Mouse (Mus musculus) hindbrain, embryonic 16.5 days (tissue): ENCODE results near the gene Crip1. TPM values are rescaled to one million over a fixed set of nuclear protein-coding genes. Genes with fewer than 3 reads are reported as not detected.

Experiments used
- ATAC-seq: fragments of 200-750 bp; cut with Nextera tagmentation; 2 replicates; pipeline ENCODE4 v1.8.0; 2017; ENCODE audit warnings: moderate TSS enrichment, moderate library complexity
- H3K27ac ChIP-seq: fragments of 300-500 bp; sonication (generic); 2 replicates; pipeline ENCODE4 v1.5.1; 2014; ENCODE audit warnings: low read depth, mild to moderate bottlenecking, control low read depth, low read length, moderate library complexity
- H3K27me3 ChIP-seq: fragments of 300-500 bp; sonication (generic); replicated peaks from 2 replicates; pipeline ENCODE4 v1.6.1; 2014; ENCODE audit warnings: low read length; ENCODE audit not compliant: control insufficient read depth, insufficient read depth
- H3K36me3 ChIP-seq: fragments of 300-500 bp; sonication (generic); 2 replicates; pipeline ENCODE4 v1.6.1; 2014; ENCODE audit warnings: mild to moderate bottlenecking, low read length, moderate library complexity, mixed read lengths; ENCODE audit not compliant: control insufficient read depth, insufficient read depth
- H3K4me1 ChIP-seq: fragments of 300-500 bp; sonication (generic); 2 replicates; pipeline ENCODE4 v1.6.1; 2014; ENCODE audit warnings: low read depth, low read length; ENCODE audit not compliant: control insufficient read depth, insufficient read depth
- H3K4me2 ChIP-seq: fragments of 300-500 bp; sonication (generic); 2 replicates; pipeline ENCODE4 v1.6.1; 2014; ENCODE audit warnings: mild to moderate bottlenecking, low read length, control low read depth, moderate library complexity
- H3K4me3 ChIP-seq: fragments of 300-500 bp; sonication (generic); 2 replicates; pipeline ENCODE4 v1.5.1; 2014; ENCODE audit warnings: mild to moderate bottlenecking, low read length, control low read depth, moderate library complexity
- H3K9ac ChIP-seq: fragments of 300-500 bp; sonication (generic); 2 replicates; pipeline ENCODE4 v1.6.1; 2014; ENCODE audit warnings: low read depth, mild to moderate bottlenecking, control low read depth, low read length, moderate library complexity
- H3K9me3 ChIP-seq: fragments of 300-500 bp; sonication (generic); 2 replicates; pipeline ENCODE4 v1.6.1; 2014; ENCODE audit warnings: mild to moderate bottlenecking, low read length, moderate library complexity; ENCODE audit not compliant: control insufficient read depth
- WGBS: fragments of 180-500 bp; shearing (Covaris S2); extraction: QIAGEN DNeasy Blood & Tissue Kit; methylation state at CpG from one replicate; pipeline ENCODE4 v1.1.7; 2014; 5-methylcytosine and 5-hydroxymethylcytosine counted together
- polyA plus RNA-seq: library from polyadenylated mRNA; unstranded; fragments of >200 nt; fragmentation: Nextera tagmentation; extraction: Ambion mirVana; gene quantifications from 2 replicates; pipeline ENCODE4 v1.2.1, GENCODE M21; 2015

Gene Crip1
- polyA plus RNA-seq, 1 experiment from 2014 or later: 29.8 TPM

GRCm38 (mm10) chr12:113157002-113157401 is 10.9 kb downstream of the Crip1 start:
- H3K27me3 ChIP-seq: peaks cover 7% of the 10 kb centered on the region
- peaks cover 18% of the 10 kb centered on the region for H3K4me1 ChIP-seq
- 31% methylated on average over 8 of the region's 8 CpGs for WGBS
- peak overlapping the region; percentile 93 for H3K4me2 ChIP-seq
- peak overlapping the region; percentile 74 for H3K4me3 ChIP-seq
- H3K27ac ChIP-seq: no peak overlapping the region
- ATAC-seq: no peak
- no peaks in the 10 kb centered on the region for H3K9me3 ChIP-seq
- H3K36me3 ChIP-seq: no peaks in the 10 kb centered on the region
- peak overlapping the region; percentile 67; the same call in 1 of the 2 replicates for H3K9ac ChIP-seq

GRCm38 (mm10) chr12:113157521-113157920 is 11.4 kb downstream of the Crip1 start:
- Histone ChIP-seq H3K4me2 (no peak overlapping the region; the same call in 1 of the 2 replicates), H3K9ac (no peak overlapping the region), H3K36me3 (no peaks in the 10 kb centered on the region), H3K4me3 (no peak overlapping the region), H3K9me3 (no peaks in the 10 kb centered on the region), H3K27me3 (peaks cover 3% of the 10 kb centered on the region; the same call in 1 of the 2 replicates), H3K27ac (no peak overlapping the region), H3K4me1 (peaks cover 17% of the 10 kb centered on the region)
- no peak for ATAC-seq
- WGBS: 96% methylated on average over 8 of the region's 8 CpGs

- Histone ChIP-seq H3K36me3 (no peaks in the 10 kb centered on the region), H3K27me3 (0 out of 2 replicates have a peak, but pooled peaks cover 3% of the 10 kb centered on the region), H3K4me3 (no peak overlapping the region), H3K27ac (no peak overlapping the region), H3K9ac (no peak overlapping the region), H3K9me3 (no peaks in the 10 kb centered on the region), H3K4me2 (no peak overlapping the region), H3K4me1 (peaks cover 17% of the 10 kb centered on the region)
- WGBS: 95% methylated on average over 8 of the region's 8 CpGs
- ATAC-seq: no peak
Observed at GRCm38 (mm10) chr12:113157971-113158370, 11.9 kb downstream of the Crip1 start.

DNA sequence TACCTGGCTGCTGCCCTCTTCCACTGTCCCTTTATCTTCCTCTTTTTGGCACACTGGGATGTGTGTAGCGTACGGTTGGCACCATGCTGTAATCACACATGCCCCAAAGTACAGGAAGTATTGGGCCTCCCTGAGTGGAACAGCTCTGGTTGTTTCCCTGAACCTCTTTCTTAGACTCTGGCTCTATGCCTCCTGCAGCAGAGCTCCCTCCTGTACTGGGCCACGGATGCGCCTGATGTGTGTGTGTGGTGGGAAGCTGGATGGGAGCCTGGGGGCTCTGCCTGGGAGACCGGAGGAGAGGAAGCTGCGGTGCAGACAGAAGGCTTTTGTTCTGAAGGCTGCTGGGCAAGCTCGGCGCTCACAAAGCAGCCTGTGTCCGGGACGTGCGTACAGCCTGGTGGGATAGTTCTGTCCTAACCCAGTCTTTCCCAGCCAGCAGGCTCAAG is 17.5 kb downstream of the Crip1 start:
- peak; percentile 92 for ATAC-seq
- no peaks in the 10 kb centered on the region for H3K27me3 ChIP-seq
- H3K4me2 ChIP-seq: no peak overlapping the region
- 48% methylated on average over 11 of the region's 11 CpGs for WGBS
- H3K4me1 ChIP-seq: no peaks in the 10 kb centered on the region
- H3K9me3 ChIP-seq: no peaks in the 10 kb centered on the region
- H3K27ac ChIP-seq: peak overlapping the region; percentile 75
- no peak overlapping the region for H3K4me3 ChIP-seq
- no peak overlapping the region for H3K9ac ChIP-seq
- H3K36me3 ChIP-seq: no peaks in the 10 kb centered on the region

DNA sequence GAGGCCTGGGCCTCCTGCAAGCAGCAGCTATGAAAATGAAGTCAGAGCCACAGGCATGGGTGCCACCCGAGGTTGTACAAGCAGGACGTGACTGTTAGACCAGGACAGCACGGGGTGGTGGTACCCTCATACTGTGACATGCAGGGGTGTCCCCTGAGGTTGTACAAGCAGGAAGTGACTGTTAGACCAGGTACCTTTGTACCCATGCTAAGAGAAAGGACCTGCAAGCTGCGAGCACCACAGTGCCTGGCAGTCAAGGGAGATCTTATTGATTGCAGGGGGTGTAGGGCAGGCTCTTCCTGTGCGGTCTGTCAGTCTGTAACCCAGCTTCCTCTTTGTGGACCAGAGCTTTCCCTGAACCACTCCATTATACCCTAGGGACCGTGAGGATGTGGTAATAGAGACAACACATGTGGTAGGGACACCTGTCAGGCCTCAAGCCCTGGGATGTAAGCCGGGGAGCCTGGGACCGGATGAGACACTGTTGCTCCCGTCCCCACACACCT is 22.0 kb downstream of the Crip1 start:
- Histone ChIP-seq H3K36me3 (no peaks in the 10 kb centered on the region), H3K27ac (no peak overlapping the region), H3K9me3 (no peaks in the 10 kb centered on the region), H3K27me3 (no peaks in the 10 kb centered on the region), H3K9ac (no peak overlapping the region), H3K4me1 (no peaks in the 10 kb centered on the region), H3K4me3 (no peak overlapping the region), H3K4me2 (no peak overlapping the region)
- WGBS: 88% methylated on average over 9 of the region's 9 CpGs
- no peak for ATAC-seq

- Histone ChIP-seq H3K9ac (no peak overlapping the region), H3K4me2 (no peak overlapping the region), H3K27me3 (no peaks in the 10 kb centered on the region), H3K27ac (no peak overlapping the region), H3K4me1 (no peaks in the 10 kb centered on the region), H3K4me3 (no peak overlapping the region), H3K36me3 (no peaks in the 10 kb centered on the region), H3K9me3 (no peaks in the 10 kb centered on the region)
- ATAC-seq: no peak
- WGBS: 90% methylated on average over 18 of the region's 18 CpGs
Observed at GRCm38 (mm10) chr12:113176960-113177725, 31.0 kb downstream of the Crip1 start.

DNA sequence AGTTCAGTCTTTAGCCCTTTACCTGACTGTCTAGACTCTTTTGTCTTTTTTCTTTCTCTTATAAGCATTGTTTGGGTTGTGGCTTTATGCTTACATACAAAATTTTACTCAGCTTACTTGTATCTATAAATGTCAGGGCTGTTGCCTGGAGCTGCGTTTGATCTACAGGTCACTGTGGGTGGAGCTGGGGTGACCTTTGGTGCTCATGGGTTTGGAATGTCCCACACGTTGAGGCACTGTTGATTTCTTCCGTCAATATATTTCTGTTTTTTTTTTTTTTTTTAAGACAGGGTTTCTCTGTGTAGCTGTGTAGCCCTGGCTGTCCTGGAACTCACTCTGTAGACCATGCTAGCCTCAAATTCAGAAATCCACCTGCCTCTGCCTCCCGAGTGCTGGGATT is 34.9 kb downstream of the Crip1 start:
- Histone ChIP-seq H3K27me3 (no peaks in the 10 kb centered on the region), H3K4me2 (no peak overlapping the region), H3K9me3 (no peaks in the 10 kb centered on the region), H3K36me3 (no peaks in the 10 kb centered on the region), H3K4me3 (no peak overlapping the region), H3K4me1 (peaks cover 7% of the 10 kb centered on the region), H3K9ac (no peak overlapping the region), H3K27ac (no peak overlapping the region)
- no peak for ATAC-seq
- WGBS: 72% methylated on average over 4 of the region's 4 CpGs

GRCm38 (mm10) chr12:113184945-113185344 is 38.8 kb downstream of the Crip1 start:
- WGBS: 64% methylated on average over 5 of the region's 5 CpGs
- H3K4me1 ChIP-seq: peaks cover 26% of the 10 kb centered on the region
- H3K27ac ChIP-seq: peak overlapping the region; percentile 49; the same call in 1 of the 2 replicates
- peak overlapping the region; percentile 96 for H3K4me2 ChIP-seq
- peak overlapping the region; percentile 95 for H3K9ac ChIP-seq
- H3K36me3 ChIP-seq: peaks cover 16% of the 10 kb centered on the region
- peaks cover 4% of the 10 kb centered on the region for H3K9me3 ChIP-seq
- H3K4me3 ChIP-seq: no peak overlapping the region
- no peak for ATAC-seq
- no peaks in the 10 kb centered on the region for H3K27me3 ChIP-seq

DNA sequence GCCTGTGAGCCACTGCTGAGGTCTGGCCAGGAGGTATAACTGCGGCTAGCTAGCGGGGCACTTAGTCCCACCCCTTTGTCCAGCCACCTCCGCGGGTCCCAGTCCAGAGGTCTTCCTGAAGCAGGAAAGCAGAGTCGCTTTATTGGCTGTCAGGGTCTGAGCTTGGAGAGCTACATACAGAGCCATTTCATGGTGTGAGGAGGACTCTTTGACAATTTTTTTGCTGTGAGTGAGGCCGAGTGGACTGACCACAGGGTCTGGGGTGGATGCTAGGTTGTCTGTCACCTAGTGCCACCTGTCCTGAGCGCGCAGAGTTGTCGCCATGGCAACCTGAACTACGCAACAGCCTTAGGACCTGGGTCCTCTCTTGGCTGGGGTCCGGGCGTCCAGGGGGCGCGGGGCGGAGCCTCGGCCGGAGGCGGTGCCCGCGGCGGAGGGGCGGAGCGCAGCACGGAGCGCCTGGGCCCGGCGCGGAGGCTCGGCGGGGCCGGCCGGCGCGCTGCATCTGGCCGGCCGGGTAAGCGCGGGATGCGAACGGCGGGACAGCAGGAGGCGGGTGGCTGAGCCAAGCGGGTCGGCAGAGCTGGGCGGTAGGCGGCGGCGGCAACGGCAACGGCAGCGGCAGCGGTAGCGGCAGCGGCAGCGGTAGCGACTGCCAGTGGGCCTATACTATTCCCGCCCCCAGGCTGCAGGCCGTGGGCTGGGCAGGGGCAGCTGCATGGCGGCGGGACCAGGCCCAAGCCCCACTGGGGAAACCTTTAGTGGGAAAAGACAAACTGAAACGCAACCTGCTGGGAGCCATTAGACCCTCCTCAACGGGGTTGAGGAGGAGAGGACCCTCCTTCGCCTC is 39.6 kb downstream of the Crip1 start, which contains the start of gene Tmem121:
Gene Tmem121, plus strand, starts transcription at position 489 of the 850 bp plus-strand sequence.
- H3K27me3 ChIP-seq: no peaks in the 10 kb centered on the region
- peaks cover 26% of the 10 kb centered on the region for H3K4me1 ChIP-seq
- peak; percentile 59 for ATAC-seq
- WGBS: under 1% methylated on average over 63 of the region's 63 CpGs
- peaks cover 4% of the 10 kb centered on the region for H3K9me3 ChIP-seq
- peak within 1 kb of the TSS; percentile 95 for H3K9ac ChIP-seq
- peak within 1 kb of the TSS; percentile 96 for H3K4me2 ChIP-seq
- H3K36me3 ChIP-seq: peaks cover 20% of the 10 kb centered on the region
- H3K4me3 ChIP-seq: peak within 1 kb of the TSS; percentile 73
- H3K27ac ChIP-seq: peak within 1 kb of the TSS; percentile 64
